Mouse (Mus musculus): Measurements from ENCODE around the gene Pam. TPM values are rescaled to one million over a fixed set of nuclear protein-coding genes. Genes with fewer than 3 reads are reported as not detected.
"Not testable (repeated sequence)": the region's sequence is repeated elsewhere in the genome, so short reads cannot be mapped to it uniquely, and the experiment has no call there.

The Pam gene
- polyA plus RNA-seq, 1 experiment from 2014 or later, result 55.7 TPM

GRCm38 (mm10) chr1:97983189-97983588, 112.3 kb downstream of the Pam start:
- 67% methylated on average over 1 of the region's 1 CpGs for WGBS
- Histone ChIP-seq H3K27me3 (no peaks in the 10 kb centered on the region), H3K4me3 (no peak overlapping the region), H3K36me3 (no peaks in the 10 kb centered on the region), H3K9me3 (no peaks in the 10 kb centered on the region), H3K9ac (no peak overlapping the region), H3K4me1 (no peaks in the 10 kb centered on the region), H3K27ac (no peak overlapping the region), H3K4me2 (no peak overlapping the region)
- no peak for ATAC-seq (ENCODE audit: insufficient number of reproducible peaks, low FRiP score, low TSS enrichment, low read depth)

GRCm38 (mm10) chr1:97979422-97979821, 116.0 kb downstream of the Pam start:
- 64% methylated on average over 1 of the region's 1 CpGs for WGBS
- H3K9me3 ChIP-seq, result no peaks in the 10 kb centered on the region
- H3K4me1 ChIP-seq, result peaks cover 4% of the 10 kb centered on the region; the same call in 1 of the 2 replicates
- H3K27ac ChIP-seq, result no peak overlapping the region
- no peak overlapping the region for H3K4me2 ChIP-seq
- H3K9ac ChIP-seq, result no peak overlapping the region
- no peak for ATAC-seq (ENCODE audit: insufficient number of reproducible peaks, low FRiP score, low TSS enrichment, low read depth)
- no peaks in the 10 kb centered on the region for H3K36me3 ChIP-seq
- no peak overlapping the region for H3K4me3 ChIP-seq
- no peaks in the 10 kb centered on the region for H3K27me3 ChIP-seq

GRCm38 (mm10) chr1:97977521-97977920, 117.9 kb downstream of the Pam start:
- Histone ChIP-seq H3K27me3 (no peaks in the 10 kb centered on the region), H3K9ac (no peak overlapping the region), H3K27ac (no peak overlapping the region), H3K36me3 (no peaks in the 10 kb centered on the region), H3K4me2 (peak overlapping the region; percentile 67), H3K4me3 (peak overlapping the region; percentile 66), H3K4me1 (peaks cover 4% of the 10 kb centered on the region; the same call in 1 of the 2 replicates), H3K9me3 (no peaks in the 10 kb centered on the region)
- ATAC-seq (ENCODE audit: insufficient number of reproducible peaks, low FRiP score, low TSS enrichment, low read depth), result no peak
- 36% methylated on average over 7 of the region's 7 CpGs for WGBS

GRCm38 (mm10) chr1:97976873-97977473, 118.5 kb downstream of the Pam start:
- Histone ChIP-seq H3K4me2 (peak overlapping the region; percentile 67), H3K4me1 (peaks cover 4% of the 10 kb centered on the region; the same call in 1 of the 2 replicates), H3K9ac (peak overlapping the region; percentile 75), H3K36me3 (no peaks in the 10 kb centered on the region), H3K27ac (peak overlapping the region; percentile 71), H3K4me3 (peak overlapping the region; percentile 66), H3K27me3 (no peaks in the 10 kb centered on the region), H3K9me3 (no peaks in the 10 kb centered on the region)
- under 1% methylated on average over 46 of the region's 47 CpGs for WGBS
- ATAC-seq (ENCODE audit: insufficient number of reproducible peaks, low FRiP score, low TSS enrichment, low read depth), result peak; percentile 83

GRCm38 (mm10) chr1:97976072-97976471, 119.4 kb downstream of the Pam start:
- Histone ChIP-seq H3K36me3 (no peaks in the 10 kb centered on the region), H3K27me3 (no peaks in the 10 kb centered on the region), H3K4me1 (peaks cover 4% of the 10 kb centered on the region; the same call in 1 of the 2 replicates), H3K27ac (no peak overlapping the region), H3K4me2 (peak overlapping the region; percentile 67), H3K4me3 (peak overlapping the region; percentile 66), H3K9ac (no peak overlapping the region), H3K9me3 (no peaks in the 10 kb centered on the region)
- ATAC-seq (ENCODE audit: insufficient number of reproducible peaks, low FRiP score, low TSS enrichment, low read depth), result no peak
- 43% methylated on average over 13 of the region's 13 CpGs for WGBS

GRCm38 (mm10) chr1:97974968-97975367, 120.5 kb downstream of the Pam start:
- no peak overlapping the region for H3K4me3 ChIP-seq
- H3K27ac ChIP-seq, result no peak overlapping the region
- ATAC-seq (ENCODE audit: insufficient number of reproducible peaks, low FRiP score, low TSS enrichment, low read depth), result no peak
- no peak overlapping the region for H3K9ac ChIP-seq
- no peak overlapping the region for H3K4me2 ChIP-seq
- WGBS, result 52% methylated on average over 11 of the region's 11 CpGs
- H3K27me3 ChIP-seq, result no peaks in the 10 kb centered on the region
- peaks cover 4% of the 10 kb centered on the region; the same call in 1 of the 2 replicates for H3K4me1 ChIP-seq
- no peaks in the 10 kb centered on the region for H3K9me3 ChIP-seq
- H3K36me3 ChIP-seq, result no peaks in the 10 kb centered on the region

- Histone ChIP-seq H3K9me3 (no peaks in the 10 kb centered on the region), H3K4me3 (no peak overlapping the region), H3K36me3 (no peaks in the 10 kb centered on the region), H3K9ac (no peak overlapping the region), H3K27ac (no peak overlapping the region), H3K27me3 (no peaks in the 10 kb centered on the region), H3K4me1 (no peaks in the 10 kb centered on the region), H3K4me2 (no peak overlapping the region)
- 66% methylated on average over 4 of the region's 4 CpGs for WGBS
- ATAC-seq (ENCODE audit: insufficient number of reproducible peaks, low FRiP score, low TSS enrichment, low read depth), result no peak
These were observed 125.7 kb downstream of the Pam start for GRCm38 (mm10) chr1:97969765-97970164.

- no peak overlapping the region for H3K9ac ChIP-seq
These were observed 131.7 kb downstream of the Pam start for GRCm38 (mm10) chr1:97963711-97964110.

GRCm38 (mm10) chr1:97962134-97962533, 133.3 kb downstream of the Pam start:
- H3K27ac ChIP-seq, result no peak overlapping the region
- H3K9me3 ChIP-seq, result no peaks in the 10 kb centered on the region
- no peaks in the 10 kb centered on the region for H3K27me3 ChIP-seq
- no peak for ATAC-seq (ENCODE audit: insufficient number of reproducible peaks, low FRiP score, low TSS enrichment, low read depth)
- 86% methylated on average over 7 of the region's 7 CpGs for WGBS
- no peaks in the 10 kb centered on the region for H3K36me3 ChIP-seq
- H3K4me3 ChIP-seq, result no peak overlapping the region
- no peak overlapping the region for H3K4me2 ChIP-seq
- no peak overlapping the region for H3K9ac ChIP-seq
- H3K4me1 ChIP-seq, result no peaks in the 10 kb centered on the region

More at GRCm38 (mm10) chr1:97963711-97964110, 131.7 kb downstream of the Pam start:
- Histone ChIP-seq H3K27me3 (no peaks in the 10 kb centered on the region), H3K4me1 (no peaks in the 10 kb centered on the region), H3K27ac (no peak overlapping the region), H3K9me3 (no peaks in the 10 kb centered on the region), H3K4me3 (no peak overlapping the region), H3K36me3 (no peaks in the 10 kb centered on the region), H3K4me2 (no peak overlapping the region)
- no peak for ATAC-seq (ENCODE audit: insufficient number of reproducible peaks, low FRiP score, low TSS enrichment, low read depth)
- WGBS, result 84% methylated on average over 2 of the region's 2 CpGs

- no peaks in the 10 kb centered on the region for H3K27me3 ChIP-seq
- no peaks in the 10 kb centered on the region for H3K4me1 ChIP-seq
- no peaks in the 10 kb centered on the region for H3K36me3 ChIP-seq
- no peaks in the 10 kb centered on the region for H3K9me3 ChIP-seq
- WGBS, result 47% methylated on average over 3 of the region's 3 CpGs
- no peak overlapping the region for H3K9ac ChIP-seq
- H3K4me2 ChIP-seq, result no peak overlapping the region
- no peak overlapping the region for H3K27ac ChIP-seq
- no peak overlapping the region for H3K4me3 ChIP-seq
- ATAC-seq (ENCODE audit: insufficient number of reproducible peaks, low FRiP score, low TSS enrichment, low read depth), result no peak
These were observed 134.8 kb downstream of the Pam start for GRCm38 (mm10) chr1:97960681-97961080.

GRCm38 (mm10) chr1:97960124-97960523, 135.3 kb downstream of the Pam start:
- Histone ChIP-seq H3K36me3 (no peaks in the 10 kb centered on the region), H3K27ac (no peak overlapping the region), H3K9me3 (no peaks in the 10 kb centered on the region), H3K4me2 (no peak overlapping the region), H3K4me1 (no peaks in the 10 kb centered on the region), H3K27me3 (no peaks in the 10 kb centered on the region), H3K9ac (no peak overlapping the region), H3K4me3 (no peak overlapping the region)
- no peak for ATAC-seq (ENCODE audit: insufficient number of reproducible peaks, low FRiP score, low TSS enrichment, low read depth)
- WGBS, result 72% methylated on average over 6 of the region's 6 CpGs

GRCm38 (mm10) chr1:97958759-97959158, 136.7 kb downstream of the Pam start:
- WGBS, result 70% methylated on average over 4 of the region's 4 CpGs
- no peaks in the 10 kb centered on the region for H3K9me3 ChIP-seq

GRCm38 (mm10) chr1:97949258-97949657, 146.2 kb downstream of the Pam start:
- not testable (repeated sequence) for H3K4me1 ChIP-seq; H3K36me3 ChIP-seq; H3K27me3 ChIP-seq; H3K9ac ChIP-seq; H3K4me3 ChIP-seq; H3K9me3 ChIP-seq; ATAC-seq (ENCODE audit: insufficient number of reproducible peaks, low FRiP score, low TSS enrichment, low read depth); H3K4me2 ChIP-seq; H3K27ac ChIP-seq
- 88% methylated on average over 17 of the region's 17 CpGs for WGBS

More at GRCm38 (mm10) chr1:97958759-97959158, 136.7 kb downstream of the Pam start:
- Histone ChIP-seq H3K27me3 (no peaks in the 10 kb centered on the region), H3K9ac (no peak overlapping the region), H3K4me3 (no peak overlapping the region), H3K4me1 (no peaks in the 10 kb centered on the region), H3K4me2 (no peak overlapping the region), H3K27ac (no peak overlapping the region), H3K36me3 (no peaks in the 10 kb centered on the region)
- no peak for ATAC-seq (ENCODE audit: insufficient number of reproducible peaks, low FRiP score, low TSS enrichment, low read depth)
